Mouse (Mus musculus) cerebellum, postnatal 25 days (tissue): Measurements from ENCODE around the gene Bace1.
A peak's percentile ranks its signal among the peaks of the same experiment; 100 is the strongest.

Source experiments
- DNase-seq, 2 experiments: peaks; one replicate each; pipeline ENCODE4 v3.0.0; 2021; ENCODE audit warnings: mixed read lengths in 2 of 2

Bace1 gene

GRCm38 (mm10) chr9:45838434-45839138 is at the start of gene Bace1:
Gene Bace1 (plus strand): TSS chr9:45838580.
- DNase-seq = peak; percentile 89 to 93

DNA sequence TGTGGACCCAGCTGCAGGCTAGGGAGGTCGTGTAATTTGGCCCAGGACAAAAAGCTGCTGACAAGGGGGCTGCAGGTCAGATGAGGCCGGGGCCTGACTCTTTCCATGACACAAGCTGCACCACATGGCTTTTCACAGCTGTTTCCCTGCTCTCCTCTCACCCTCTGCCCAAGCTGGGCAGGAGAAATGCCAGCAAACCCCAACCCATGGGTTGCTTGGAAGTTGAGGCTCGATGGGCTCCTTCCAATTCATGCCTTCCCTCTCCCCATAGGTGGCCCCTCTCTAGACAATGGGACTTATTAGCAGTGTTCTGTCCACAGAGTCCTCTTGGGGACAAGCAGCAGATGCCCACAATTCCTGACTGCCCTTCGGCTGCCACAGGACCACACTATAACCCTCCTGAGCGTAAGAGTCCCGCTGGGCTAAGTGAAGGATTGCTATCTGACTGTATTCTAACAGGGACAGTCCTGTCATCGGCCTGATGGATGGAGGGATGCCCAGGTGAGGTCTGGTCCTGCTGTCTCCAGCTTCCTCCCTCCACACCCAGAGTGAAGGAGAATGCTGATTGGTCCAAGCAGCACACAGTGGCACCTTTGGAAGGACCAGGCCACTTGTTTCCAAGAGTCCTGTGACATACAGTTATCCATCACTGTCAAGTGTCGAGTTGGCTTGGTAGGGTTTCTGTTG is 46.8 kb upstream of the Bace1 start:
- no peak for DNase-seq

DNA sequence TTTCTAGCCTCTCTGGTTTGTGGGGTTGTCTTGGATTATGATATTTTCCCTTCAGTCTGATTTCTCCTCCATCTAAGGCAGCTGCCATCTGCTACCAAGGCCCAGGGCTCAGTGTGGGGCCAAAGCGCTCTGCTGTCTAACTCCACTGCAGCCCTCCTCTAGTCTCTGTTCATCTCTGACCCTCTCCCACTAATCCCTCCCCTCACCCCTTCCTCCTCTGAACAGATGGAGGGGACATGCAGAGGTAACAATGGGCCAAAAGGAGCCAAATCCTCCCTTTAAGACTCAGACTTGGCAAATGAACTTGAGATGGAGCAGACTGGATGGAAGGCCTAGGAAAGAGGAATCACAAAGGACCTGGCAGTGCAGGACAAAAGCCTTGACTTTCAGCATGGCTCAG is 46.1 kb upstream of the Bace1 start:
- DNase-seq = peak; percentile 52 to 54

- DNase-seq = no peak
These were observed 44.7 kb upstream of the Bace1 start for GRCm38 (mm10) chr9:45793697-45794096.

- DNase-seq = no peak
These were observed 42.7 kb upstream of the Bace1 start for GRCm38 (mm10) chr9:45795722-45796121.

DNA sequence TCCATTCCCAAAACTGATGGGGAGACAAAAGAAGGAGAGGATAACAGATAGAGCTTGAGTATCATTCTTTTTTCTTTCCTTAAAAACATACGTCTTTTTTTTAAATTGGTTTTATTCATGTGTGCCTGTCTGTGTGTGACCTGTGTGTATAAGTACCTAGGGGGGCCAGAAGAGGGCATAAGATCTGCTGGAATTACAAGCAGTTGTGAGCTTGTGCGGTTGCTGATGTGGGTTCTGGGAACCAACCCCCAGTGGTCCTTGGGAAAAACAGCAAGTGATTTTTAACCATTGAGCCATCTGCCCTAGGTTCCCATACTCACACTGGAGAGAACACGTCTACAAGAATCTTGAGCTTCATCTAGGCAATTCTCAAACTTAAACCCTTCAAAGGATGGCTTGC is 41.1 kb upstream of the Bace1 start:
- DNase-seq = no peak

- peak; percentile 59 to 66 for DNase-seq
These were observed 39.8 kb upstream of the Bace1 start for GRCm38 (mm10) chr9:45798467-45799164.

GRCm38 (mm10) chr9:45799402-45799801 is 39.0 kb upstream of the Bace1 start:
- no peak for DNase-seq

GRCm38 (mm10) chr9:45803070-45803774 is 35.2 kb upstream of the Bace1 start:
- DNase-seq = no peak

DNA sequence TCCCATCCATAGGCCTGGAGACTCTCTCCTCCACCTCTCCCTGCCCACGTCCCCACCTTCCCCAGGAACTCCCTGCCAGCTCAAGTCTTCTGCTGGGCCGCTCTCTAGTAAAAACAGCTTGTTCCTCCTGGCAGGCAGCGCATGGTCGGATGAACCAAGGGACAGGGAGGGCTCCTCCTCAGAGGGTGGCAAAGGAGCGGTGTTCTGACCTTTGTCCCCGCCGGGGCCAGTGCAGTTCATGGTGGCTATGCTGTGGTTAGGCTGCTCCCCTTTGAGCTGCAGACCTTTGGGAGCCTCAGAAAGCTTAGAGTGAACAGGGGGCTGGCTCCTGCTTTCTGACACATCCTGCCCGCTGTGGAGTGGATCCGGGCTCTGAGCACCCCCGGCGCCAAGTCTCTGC is 31.5 kb upstream of the Bace1 start:
- no peak for DNase-seq

DNA sequence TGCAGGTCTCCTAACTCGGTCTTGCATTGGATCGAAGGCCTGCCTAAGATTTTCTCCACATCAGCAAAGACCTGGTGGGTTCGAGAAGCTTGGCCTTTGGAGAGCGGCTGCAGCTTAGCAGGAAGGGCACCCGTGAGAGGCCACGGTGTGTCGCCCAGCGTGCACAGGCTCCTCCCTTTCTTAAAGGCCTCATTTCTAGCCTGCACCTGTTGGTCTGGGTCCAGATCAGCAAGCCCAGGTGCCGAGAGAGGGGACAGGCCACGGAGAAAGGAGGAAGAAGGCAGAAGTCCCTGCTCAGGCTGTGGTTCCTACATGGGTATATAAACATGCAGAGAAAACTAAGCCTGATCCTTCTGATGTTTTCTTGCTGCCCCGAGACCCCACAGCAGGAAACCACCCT is 31.0 kb upstream of the Bace1 start:
- DNase-seq = no peak

GRCm38 (mm10) chr9:45807761-45808160 is 30.6 kb upstream of the Bace1 start:
- no peak for DNase-seq

GRCm38 (mm10) chr9:45811946-45812345 is 26.4 kb upstream of the Bace1 start:
- DNase-seq = no peak

DNA sequence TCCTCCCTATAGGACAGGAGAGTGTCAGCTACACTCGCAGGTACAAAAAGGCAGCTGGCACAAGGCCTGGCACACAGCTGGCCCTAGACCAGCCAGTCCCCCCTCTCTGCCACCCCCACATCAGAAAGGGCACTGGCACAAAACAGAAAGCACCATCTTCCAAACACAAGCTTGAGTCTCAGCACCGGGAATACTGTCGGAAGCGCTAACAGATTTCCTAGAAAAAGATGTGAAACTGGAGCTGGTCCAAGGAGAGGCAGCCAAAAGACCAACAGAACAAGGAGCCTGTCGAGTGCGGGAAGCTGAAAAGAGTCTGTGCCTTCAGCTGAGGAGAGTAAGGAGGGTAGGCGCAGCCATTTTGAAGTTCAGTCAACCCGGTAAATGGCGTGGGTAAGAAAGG is 23.3 kb upstream of the Bace1 start:
- peak; percentile 66 to 68 for DNase-seq

GRCm38 (mm10) chr9:45815525-45815924 is 22.9 kb upstream of the Bace1 start:
- no peak for DNase-seq

DNA sequence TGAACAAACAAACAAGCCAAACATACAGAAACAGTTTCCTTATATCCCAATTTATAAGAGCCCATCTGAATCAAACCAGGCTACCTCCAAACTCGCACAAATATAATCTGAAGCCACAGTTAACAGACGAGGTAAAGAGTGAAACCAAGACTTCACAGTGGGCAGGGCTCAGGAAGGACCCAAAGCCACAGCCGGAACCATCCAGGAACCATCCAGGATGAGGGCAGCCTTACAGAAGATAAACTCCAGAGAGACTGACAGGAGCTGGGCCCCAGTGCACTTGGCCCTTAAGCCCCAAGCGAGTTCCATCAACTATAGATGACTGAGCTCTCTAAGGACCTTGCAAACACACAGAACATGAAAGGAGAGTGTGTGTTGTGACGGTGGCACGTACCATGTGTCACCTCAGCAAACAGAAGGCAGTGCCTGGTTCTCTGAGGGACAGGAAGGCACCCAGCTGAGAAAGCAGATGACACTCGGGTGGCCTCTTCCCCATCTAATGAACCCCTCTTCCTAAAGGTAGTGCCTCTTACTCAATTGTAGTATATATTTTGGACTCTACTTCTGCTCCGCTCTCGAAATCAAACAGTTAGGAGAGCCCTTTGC is 19.9 kb upstream of the Bace1 start:
- DNase-seq = peak; percentile 77 to 78

DNA sequence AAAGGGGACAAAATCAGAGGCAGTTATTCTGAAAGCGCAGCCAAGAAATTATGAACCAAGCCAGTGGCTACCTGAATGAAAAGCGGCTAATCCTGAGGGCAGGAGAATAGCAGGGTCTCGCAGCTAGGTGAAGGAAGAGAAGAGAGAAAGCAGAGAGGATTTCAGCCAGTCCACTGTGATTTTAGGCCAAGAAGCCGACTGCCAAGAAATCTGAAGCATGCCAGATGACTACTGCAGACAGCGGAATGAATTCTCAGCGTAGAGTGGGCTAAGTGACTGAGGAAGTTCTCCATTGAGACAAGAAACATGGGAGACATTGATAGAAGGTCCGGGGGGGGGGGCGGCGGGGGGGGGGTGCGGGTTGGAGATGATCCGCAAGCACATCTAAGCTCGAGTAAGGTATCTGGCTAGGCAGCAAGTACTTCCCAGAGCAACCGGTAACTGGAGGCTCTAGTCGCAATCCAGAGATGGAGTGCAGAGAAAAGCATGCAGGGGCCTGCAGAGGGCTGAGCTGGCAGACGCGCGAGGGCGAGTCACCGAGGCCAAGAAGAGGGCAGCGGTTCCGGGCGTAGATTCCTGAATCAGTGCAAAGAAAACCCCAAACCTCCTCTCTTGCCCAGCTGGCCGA is 10.6 kb upstream of the Bace1 start:
- peak; percentile 49 to 54 for DNase-seq

GRCm38 (mm10) chr9:45828291-45828963 is 10.0 kb upstream of the Bace1 start, which contains the start of gene Cep164:
Gene Cep164 (minus strand): TSS chr9:45828691.
- peak; percentile 89 for DNase-seq

DNA sequence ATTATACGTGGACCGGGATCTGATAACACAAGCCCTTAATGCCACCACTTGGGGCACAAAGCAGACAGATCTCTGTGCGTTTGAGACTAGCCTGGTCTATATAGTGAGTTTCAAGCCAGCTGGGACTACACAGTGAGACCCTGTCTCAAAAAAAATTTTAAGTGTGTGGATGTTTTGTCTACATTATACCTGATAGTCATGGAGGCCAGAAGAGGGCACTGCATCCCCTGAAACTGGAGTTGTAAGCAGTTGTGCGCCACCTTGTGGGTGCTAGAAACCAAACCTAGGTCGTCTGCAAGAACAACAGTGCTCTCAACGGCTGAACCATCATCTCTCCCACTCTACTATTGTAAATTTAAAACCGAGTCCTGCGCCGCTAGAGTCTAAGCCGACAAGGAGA is 9.3 kb upstream of the Bace1 start:
- peak; percentile 73 to 84 for DNase-seq

GRCm38 (mm10) chr9:45832898-45833297 is 5.5 kb upstream of the Bace1 start:
- DNase-seq = no peak

DNA sequence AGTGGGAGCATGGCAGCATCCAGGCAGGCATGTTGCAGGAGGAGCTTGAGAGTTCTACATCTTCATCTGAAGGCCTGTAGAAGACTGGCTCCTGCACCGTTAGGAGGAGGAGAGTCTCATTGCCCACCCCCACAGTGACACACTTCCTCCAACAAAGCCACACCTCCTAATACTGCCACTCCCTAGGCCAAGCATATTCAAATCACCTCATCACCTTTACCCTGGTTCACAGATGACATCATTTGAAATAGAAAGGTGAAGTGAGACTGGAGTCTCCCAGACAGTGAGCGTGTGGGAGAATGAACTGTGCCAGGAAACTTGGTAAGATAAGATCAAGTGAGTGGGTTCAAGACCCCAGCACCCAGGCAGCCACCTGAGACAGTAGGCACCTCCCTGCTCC is 4.9 kb upstream of the Bace1 start:
- DNase-seq = no peak

- no peak for DNase-seq
These were observed 329 bp upstream of the Bace1 start for GRCm38 (mm10) chr9:45838069-45838433.
